Mouse (Mus musculus) hindlimb bud, embryonic 11.5 days (tissue): Measurements from ENCODE around the gene Gm17651.

ENCODE experiments used
- DNase-seq: peaks from one replicate; pipeline ENCODE4 v3.0.0-alpha.2; 2012; ENCODE audit warnings: low read depth, low spot score; ENCODE audit errors: extremely low spot score

The Gm17651 gene

GRCm38 (mm10) chr3:97630746-97631145, 43.7 kb downstream of the Gm17651 start:
- DNase-seq: no peak

- DNase-seq: no peak
Observed at GRCm38 (mm10) chr3:97629941-97630340, 44.6 kb downstream of the Gm17651 start.

GRCm38 (mm10) chr3:97628391-97629001, 46.0 kb downstream of the Gm17651 start, which contains the start of gene Fmo5:
Gene Fmo5 (plus strand): TSS chr3:97628804.
- no peak for DNase-seq

- no peak for DNase-seq
Observed at GRCm38 (mm10) chr3:97627893-97628292, 46.6 kb downstream of the Gm17651 start.

GRCm38 (mm10) chr3:97624611-97625010, 49.9 kb downstream of the Gm17651 start:
- DNase-seq: no peak
